Mouse (Mus musculus): ENCODE results near the gene Mcm2. TPM values are rescaled to one million over a fixed set of nuclear protein-coding genes. Genes with fewer than 3 reads are reported as not detected.

The Mcm2 gene
- polyA plus RNA-seq, 1 experiment: 40.3 TPM

GRCm38 (mm10) chr6:88927595-88927994, 29.0 kb upstream of the Mcm2 start:
- peak in 1 of 2 experiments; percentile 63 for DNase-seq (ENCODE audit: low read depth in 1 of 2, low spot score in 2 of 2)
- 17% methylated on average over 2 of the region's 2 CpGs for WGBS
- no peak overlapping the region for H3K4me3 ChIP-seq (ENCODE audit: extremely low read depth, insufficient read depth, insufficient read length)

GRCm38 (mm10) chr6:88926870-88927269, 28.3 kb upstream of the Mcm2 start:
- TF ChIP-seq CTCF (IDR thresholded peaks at IDR 0.05; ENCODE audit: extremely low read depth, insufficient read depth, insufficient read length, insufficient replicate concordance) (0 out of 2 replicates have a peak, but pooled peaks have one; percentile 1), POLR2A (IDR thresholded peaks at IDR 0.05; ENCODE audit: low read depth, low read length) (no peak)
- 27% methylated on average over 3 of the region's 3 CpGs for WGBS
- Histone ChIP-seq H3K36me3 (ENCODE audit: control insufficient read depth, insufficient read depth, low read length) (no peaks in the 10 kb centered on the region), H3K4me3 (ENCODE audit: extremely low read depth, insufficient read depth, insufficient read length) (no peak overlapping the region), H3K27ac (ENCODE audit: insufficient read depth, low read length) (no peak overlapping the region; the same call in 1 of the 2 replicates), H3K4me1 (ENCODE audit: control insufficient read depth, insufficient read depth, insufficient read length) (no peaks in the 10 kb centered on the region), H3K27me3 (ENCODE audit: control insufficient read depth, insufficient read depth, low read length) (no peaks in the 10 kb centered on the region)
- no peak for DNase-seq (ENCODE audit: low read depth in 1 of 2, low spot score in 2 of 2)

More at GRCm38 (mm10) chr6:88927595-88927994, 29.0 kb upstream of the Mcm2 start:
- Histone ChIP-seq H3K27ac (ENCODE audit: insufficient read depth, low read length) (no peak overlapping the region), H3K36me3 (ENCODE audit: control insufficient read depth, insufficient read depth, low read length) (no peaks in the 10 kb centered on the region), H3K27me3 (ENCODE audit: control insufficient read depth, insufficient read depth, low read length) (no peaks in the 10 kb centered on the region), H3K4me1 (ENCODE audit: control insufficient read depth, insufficient read depth, insufficient read length) (no peaks in the 10 kb centered on the region)
- TF ChIP-seq CTCF (IDR thresholded peaks at IDR 0.05; ENCODE audit: extremely low read depth, insufficient read depth, insufficient read length, insufficient replicate concordance) (peak; percentile 94; the same call in 1 of the 2 replicates), POLR2A (IDR thresholded peaks at IDR 0.05; ENCODE audit: low read depth, low read length) (no peak)

GRCm38 (mm10) chr6:88925640-88926205, 27.1 kb upstream of the Mcm2 start:
- DNase-seq (ENCODE audit: low read depth in 1 of 2, low spot score in 2 of 2): no peak
- no peak overlapping the region for H3K27ac ChIP-seq (ENCODE audit: insufficient read depth, low read length)
- H3K27me3 ChIP-seq (ENCODE audit: control insufficient read depth, insufficient read depth, low read length): no peaks in the 10 kb centered on the region
- no peaks in the 10 kb centered on the region for H3K4me1 ChIP-seq (ENCODE audit: control insufficient read depth, insufficient read depth, insufficient read length)
- WGBS: 59% methylated on average over 4 of the region's 4 CpGs
- TF ChIP-seq POLR2A (IDR thresholded peaks at IDR 0.05; ENCODE audit: low read depth, low read length) (no peak), CTCF (IDR thresholded peaks at IDR 0.05; ENCODE audit: extremely low read depth, insufficient read depth, insufficient read length, insufficient replicate concordance) (no peak)
- H3K36me3 ChIP-seq (ENCODE audit: control insufficient read depth, insufficient read depth, low read length): no peaks in the 10 kb centered on the region
- H3K4me3 ChIP-seq (ENCODE audit: extremely low read depth, insufficient read depth, insufficient read length): no peak overlapping the region

GRCm38 (mm10) chr6:88924502-88925275, 26.1 kb upstream of the Mcm2 start:
- WGBS: 19% methylated on average over 5 of the region's 5 CpGs
- Histone ChIP-seq H3K4me1 (ENCODE audit: control insufficient read depth, insufficient read depth, insufficient read length) (no peaks in the 10 kb centered on the region), H3K4me3 (ENCODE audit: extremely low read depth, insufficient read depth, insufficient read length) (no peak overlapping the region), H3K27ac (ENCODE audit: insufficient read depth, low read length) (no peak overlapping the region), H3K27me3 (ENCODE audit: control insufficient read depth, insufficient read depth, low read length) (no peaks in the 10 kb centered on the region), H3K36me3 (ENCODE audit: control insufficient read depth, insufficient read depth, low read length) (no peaks in the 10 kb centered on the region)
- TF ChIP-seq POLR2A (IDR thresholded peaks at IDR 0.05; ENCODE audit: low read depth, low read length) (no peak), CTCF (IDR thresholded peaks at IDR 0.05; ENCODE audit: extremely low read depth, insufficient read depth, insufficient read length, insufficient replicate concordance) (no peak)
- DNase-seq (ENCODE audit: low read depth in 1 of 2, low spot score in 2 of 2): no peak

- DNase-seq (ENCODE audit: low read depth in 1 of 2, low spot score in 2 of 2): no peak
- H3K4me1 ChIP-seq (ENCODE audit: control insufficient read depth, insufficient read depth, insufficient read length): no peaks in the 10 kb centered on the region
- H3K27me3 ChIP-seq (ENCODE audit: control insufficient read depth, insufficient read depth, low read length): no peaks in the 10 kb centered on the region
- H3K27ac ChIP-seq (ENCODE audit: insufficient read depth, low read length): no peak overlapping the region
- WGBS: 94% methylated on average over 8 of the region's 8 CpGs
- no peak for TF ChIP-seq POLR2A (IDR thresholded peaks at IDR 0.05; ENCODE audit: low read depth, low read length)
- TF ChIP-seq CTCF (IDR thresholded peaks at IDR 0.05; ENCODE audit: extremely low read depth, insufficient read depth, insufficient read length, insufficient replicate concordance): no peak
- no peaks in the 10 kb centered on the region for H3K36me3 ChIP-seq (ENCODE audit: control insufficient read depth, insufficient read depth, low read length)
- H3K4me3 ChIP-seq (ENCODE audit: extremely low read depth, insufficient read depth, insufficient read length): no peak overlapping the region
These were observed 20.2 kb upstream of the Mcm2 start for GRCm38 (mm10) chr6:88918802-88919201.

DNA sequence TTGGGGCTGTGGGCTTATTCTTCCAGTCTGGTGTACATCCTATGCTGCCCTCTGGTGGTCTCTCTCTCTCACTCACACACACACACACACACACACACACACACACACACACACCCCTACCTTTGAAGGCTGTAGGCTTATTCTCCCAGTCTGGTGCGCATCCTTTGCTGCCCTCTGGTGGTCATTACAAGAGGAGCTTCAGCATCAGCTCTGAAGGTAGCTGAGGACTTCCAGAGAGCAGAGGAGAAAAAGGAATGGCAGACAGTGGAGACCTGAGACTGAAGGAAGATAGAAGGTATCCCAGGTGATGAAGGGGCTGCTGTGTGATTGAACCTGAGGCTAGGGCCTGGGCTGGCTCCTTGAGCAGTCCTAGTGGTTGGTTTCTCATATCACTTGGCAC, 17.6 kb upstream of the Mcm2 start:
- Histone ChIP-seq H3K4me3 (ENCODE audit: extremely low read depth, insufficient read depth, insufficient read length) (no peak overlapping the region), H3K27me3 (ENCODE audit: control insufficient read depth, insufficient read depth, low read length) (no peaks in the 10 kb centered on the region), H3K27ac (ENCODE audit: insufficient read depth, low read length) (no peak overlapping the region), H3K4me1 (ENCODE audit: control insufficient read depth, insufficient read depth, insufficient read length) (no peaks in the 10 kb centered on the region), H3K36me3 (ENCODE audit: control insufficient read depth, insufficient read depth, low read length) (peaks cover 4% of the 10 kb centered on the region; the same call in 1 of the 2 replicates)
- WGBS: 50% methylated on average over 1 of the region's 1 CpGs
- no peak for DNase-seq (ENCODE audit: low read depth in 1 of 2, low spot score in 2 of 2)
- peak; percentile 56; the same call in 1 of the 2 replicates for TF ChIP-seq CTCF (IDR thresholded peaks at IDR 0.05; ENCODE audit: extremely low read depth, insufficient read depth, insufficient read length, insufficient replicate concordance)
- no peak for TF ChIP-seq POLR2A (IDR thresholded peaks at IDR 0.05; ENCODE audit: low read depth, low read length)
